Mouse (Mus musculus) hindbrain, embryonic 11.5 days (tissue): ENCODE measurements at regions not wholly inside any gene's neighbourhood (a gene's known extent, or its start where the extent isn't known, plus 50 kb on each side); places are given as distances from the start of the nearest gene placed in this dataset.

Experiments used
- ATAC-seq: fragments of 200-750 bp; cut with Nextera tagmentation; 2 replicates; pipeline ENCODE4 v1.8.0; 2017; ENCODE audit warnings: mild to moderate bottlenecking, moderate TSS enrichment, moderate library complexity; ENCODE audit not compliant: low FRiP score
- DNase-seq: peaks from one replicate; pipeline ENCODE4 v3.0.0-alpha.2; 2015; ENCODE audit warnings: low spot score
- H3K27ac ChIP-seq: fragments of 300-500 bp; sonication (generic); 2 replicates; pipeline ENCODE4 v1.5.1; 2014; ENCODE audit warnings: mild to moderate bottlenecking, low read depth, low read length
- H3K27me3 ChIP-seq: fragments of 300-500 bp; sonication (generic); 2 replicates; pipeline ENCODE4 v1.6.1; 2014; ENCODE audit warnings: mild to moderate bottlenecking, low read length, moderate library complexity, mixed read lengths; ENCODE audit not compliant: control insufficient read depth, insufficient read depth
- H3K36me3 ChIP-seq: fragments of 300-500 bp; sonication (generic); 2 replicates; pipeline ENCODE4 v1.6.1; 2014; ENCODE audit warnings: mild to moderate bottlenecking, low read length, moderate library complexity, mixed read lengths; ENCODE audit not compliant: control insufficient read depth, insufficient read depth
- H3K4me1 ChIP-seq: fragments of 300-500 bp; sonication (generic); replicated peaks from 2 replicates; pipeline ENCODE4 v1.6.1; 2014; ENCODE audit warnings: low read length, mixed read lengths; ENCODE audit not compliant: control insufficient read depth, insufficient read depth
- H3K4me2 ChIP-seq: fragments of 300-500 bp; sonication (generic); replicated peaks from 2 replicates; pipeline ENCODE4 v1.6.1; 2014; ENCODE audit warnings: mild to moderate bottlenecking, low read depth, low read length
- H3K4me3 ChIP-seq: fragments of 300-500 bp; sonication (generic); 2 replicates; pipeline ENCODE4 v1.5.1; 2014; ENCODE audit warnings: low read depth, low read length
- H3K9ac ChIP-seq: fragments of 300-500 bp; sonication (generic); 2 replicates; pipeline ENCODE4 v1.6.1; 2014; ENCODE audit warnings: low read depth, low read length
- H3K9me3 ChIP-seq: fragments of 300-500 bp; sonication (generic); 2 replicates; pipeline ENCODE4 v1.6.1; 2016; ENCODE audit warnings: low read length; ENCODE audit not compliant: control insufficient read depth
- WGBS: fragments of 180-500 bp; shearing (Covaris S2); extraction: QIAGEN DNeasy Blood & Tissue Kit; methylation state at CpG from one replicate; pipeline ENCODE4 v1.1.7; 2014; 5-methylcytosine and 5-hydroxymethylcytosine counted together

- Histone ChIP-seq H3K27me3 (no peaks in the 10 kb centered on the region), H3K36me3 (no peaks in the 10 kb centered on the region), H3K4me3 (no peak overlapping the region), H3K4me1 (no peaks in the 10 kb centered on the region), H3K9me3 (no peaks in the 10 kb centered on the region), H3K9ac (no peak overlapping the region), H3K4me2 (no peak overlapping the region), H3K27ac (no peak overlapping the region)
- ATAC-seq (0 out of 2 replicates have a peak, but pooled peaks have one; percentile 51), DNase-seq (no peak)
- 49% methylated on average over 9 of the region's 9 CpGs for WGBS
Measured at GRCm38 (mm10) chr1:75905699-75906470, 359.8 kb downstream of the Slc4a3 start.

- ATAC-seq (no peak), DNase-seq (no peak)
- WGBS = 91% methylated on average over 2 of the region's 2 CpGs
- no peaks in the 10 kb centered on the region for H3K27me3 ChIP-seq
- H3K36me3 ChIP-seq = no peaks in the 10 kb centered on the region
- no peak overlapping the region for H3K4me3 ChIP-seq
- H3K9me3 ChIP-seq = no peaks in the 10 kb centered on the region
- no peak overlapping the region for H3K9ac ChIP-seq
- H3K4me1 ChIP-seq = no peaks in the 10 kb centered on the region
- H3K27ac ChIP-seq = no peak overlapping the region
- no peak overlapping the region for H3K4me2 ChIP-seq
Measured at GRCm38 (mm10) chr1:75915311-75915710, 369.2 kb downstream of the Slc4a3 start.

GRCm38 (mm10) chr1:75916181-75916580, 370.1 kb downstream of the Slc4a3 start:
- WGBS = 51% methylated on average over 2 of the region's 2 CpGs
- Histone ChIP-seq H3K27ac (no peak overlapping the region), H3K4me3 (no peak overlapping the region), H3K9me3 (no peaks in the 10 kb centered on the region), H3K27me3 (no peaks in the 10 kb centered on the region), H3K9ac (no peak overlapping the region), H3K4me1 (no peaks in the 10 kb centered on the region), H3K4me2 (no peak overlapping the region), H3K36me3 (no peaks in the 10 kb centered on the region)
- DNase-seq (no peak), ATAC-seq (no peak)

GRCm38 (mm10) chr1:75919134-75919533, 373.1 kb downstream of the Slc4a3 start:
- Histone ChIP-seq H3K4me2 (no peak overlapping the region), H3K9me3 (no peaks in the 10 kb centered on the region), H3K9ac (no peak overlapping the region), H3K4me1 (no peaks in the 10 kb centered on the region), H3K4me3 (no peak overlapping the region), H3K27me3 (no peaks in the 10 kb centered on the region), H3K27ac (no peak overlapping the region), H3K36me3 (no peaks in the 10 kb centered on the region)
- DNase-seq (no peak), ATAC-seq (no peak)
- WGBS = 56% methylated on average over 2 of the region's 2 CpGs

GRCm38 (mm10) chr1:75925046-75925445, 379.0 kb downstream of the Slc4a3 start:
- no peak overlapping the region for H3K27ac ChIP-seq
- H3K4me3 ChIP-seq = no peak overlapping the region
- H3K27me3 ChIP-seq = no peaks in the 10 kb centered on the region
- H3K4me2 ChIP-seq = no peak overlapping the region
- no peak overlapping the region for H3K9ac ChIP-seq
- WGBS = 82% methylated on average over 8 of the region's 8 CpGs
- no peaks in the 10 kb centered on the region for H3K36me3 ChIP-seq
- H3K4me1 ChIP-seq = no peaks in the 10 kb centered on the region
- no peak for DNase-seq
- no peaks in the 10 kb centered on the region for H3K9me3 ChIP-seq
- no peak for ATAC-seq

- no peaks in the 10 kb centered on the region for H3K36me3 ChIP-seq
- peak overlapping the region; percentile 6; the same call in 1 of the 2 replicates for H3K4me2 ChIP-seq
- H3K27me3 ChIP-seq = no peaks in the 10 kb centered on the region
- H3K9me3 ChIP-seq = no peaks in the 10 kb centered on the region
- no peaks in the 10 kb centered on the region for H3K4me1 ChIP-seq
- ATAC-seq (peak; percentile 60), DNase-seq (peak; percentile 97)
- H3K9ac ChIP-seq = no peak overlapping the region
- no peak overlapping the region for H3K4me3 ChIP-seq
- no peak overlapping the region for H3K27ac ChIP-seq
- WGBS = 10% methylated on average over 9 of the region's 9 CpGs
Measured at GRCm38 (mm10) chr1:75925802-75926201, 379.7 kb downstream of the Slc4a3 start.

GRCm38 (mm10) chr1:75931852-75932251, 385.8 kb downstream of the Slc4a3 start:
- Histone ChIP-seq H3K27ac (no peak overlapping the region), H3K9me3 (no peaks in the 10 kb centered on the region), H3K36me3 (no peaks in the 10 kb centered on the region), H3K4me3 (no peak overlapping the region), H3K9ac (no peak overlapping the region), H3K4me1 (no peaks in the 10 kb centered on the region), H3K27me3 (no peaks in the 10 kb centered on the region), H3K4me2 (no peak overlapping the region)
- ATAC-seq (no peak), DNase-seq (no peak)
- 69% methylated on average over 2 of the region's 2 CpGs for WGBS

GRCm38 (mm10) chr1:75933831-75934230, 387.8 kb downstream of the Slc4a3 start:
- Histone ChIP-seq H3K9me3 (no peaks in the 10 kb centered on the region), H3K27ac (no peak overlapping the region), H3K36me3 (no peaks in the 10 kb centered on the region), H3K4me1 (no peaks in the 10 kb centered on the region), H3K4me3 (no peak overlapping the region), H3K9ac (no peak overlapping the region), H3K27me3 (no peaks in the 10 kb centered on the region), H3K4me2 (no peak overlapping the region)
- WGBS = 73% methylated on average over 4 of the region's 4 CpGs
- no peak for DNase-seq
- ATAC-seq = no peak

GRCm38 (mm10) chr1:75934761-75935160, 388.7 kb downstream of the Slc4a3 start:
- WGBS = 97% methylated on average over 4 of the region's 4 CpGs
- no peak for ATAC-seq
- no peak for DNase-seq
- Histone ChIP-seq H3K27ac (no peak overlapping the region), H3K4me2 (no peak overlapping the region), H3K9ac (no peak overlapping the region), H3K4me3 (no peak overlapping the region), H3K27me3 (no peaks in the 10 kb centered on the region), H3K4me1 (no peaks in the 10 kb centered on the region), H3K36me3 (no peaks in the 10 kb centered on the region), H3K9me3 (no peaks in the 10 kb centered on the region)
